Mouse (Mus musculus): Measurements from ENCODE around the gene Dot1l. TPM values are rescaled to one million over a fixed set of nuclear protein-coding genes. Genes with fewer than 3 reads are reported as not detected.
A peak's percentile ranks its signal among the peaks of the same experiment; 100 is the strongest.

The Dot1l gene
- polyA plus RNA-seq (2014; fragmentation: Nextera tagmentation; extraction: Ambion mirVana), result 23.9 and 24.3 TPM in 2 replicates

GRCm38 (mm10) chr10:80754594-80755290, at the start of gene Dot1l:
TSS of gene Dot1l (plus strand) at chr10:80755206.
- H3K4me2 ChIP-seq (ENCODE audit: low read depth), result peak within 1 kb of the TSS; percentile 79
- DNase-seq (ENCODE audit: low spot score) (peak; percentile 99), ATAC-seq (ENCODE audit: insufficient read depth, low FRiP score, low TSS enrichment) (peak; percentile 87)
- peak within 1 kb of the TSS; percentile 99 for H3K4me3 ChIP-seq (ENCODE audit: low read depth, low read length)
- H3K4me1 ChIP-seq (ENCODE audit: control insufficient read depth, insufficient read depth, low read length), result peaks cover 26% of the 10 kb centered on the region
- WGBS, result 1% methylated on average over 40 of the region's 57 CpGs
- no peaks in the 10 kb centered on the region for H3K36me3 ChIP-seq (ENCODE audit: control insufficient read depth, insufficient read depth, low read length)
- H3K27ac ChIP-seq (ENCODE audit: low read depth, low read length), result peak within 1 kb of the TSS; percentile 83
- H3K27me3 ChIP-seq (ENCODE audit: control insufficient read depth, insufficient read depth, low read length), result no peaks in the 10 kb centered on the region
- H3K9me3 ChIP-seq (ENCODE audit: control insufficient read depth, low read length), result no peaks in the 10 kb centered on the region
- peak within 1 kb of the TSS; percentile 98 for H3K9ac ChIP-seq (ENCODE audit: low read length)

GRCm38 (mm10) chr10:80705479-80705878, 49.5 kb upstream of the Dot1l start:
- DNase-seq (ENCODE audit: low spot score) (no peak), ATAC-seq (ENCODE audit: insufficient read depth, low FRiP score, low TSS enrichment) (no peak)
- Histone ChIP-seq H3K4me1 (ENCODE audit: control insufficient read depth, insufficient read depth, low read length) (peaks cover 11% of the 10 kb centered on the region), H3K27ac (ENCODE audit: low read depth, low read length) (no peak overlapping the region), H3K36me3 (ENCODE audit: control insufficient read depth, insufficient read depth, low read length) (peaks cover 33% of the 10 kb centered on the region), H3K4me3 (ENCODE audit: low read depth, low read length) (no peak overlapping the region), H3K27me3 (ENCODE audit: control insufficient read depth, insufficient read depth, low read length) (no peaks in the 10 kb centered on the region), H3K4me2 (ENCODE audit: low read depth) (no peak overlapping the region), H3K9ac (ENCODE audit: low read length) (no peak overlapping the region), H3K9me3 (ENCODE audit: control insufficient read depth, low read length) (no peaks in the 10 kb centered on the region)
- WGBS, result 79% methylated on average over 3 of the region's 3 CpGs

- Histone ChIP-seq H3K4me2 (ENCODE audit: low read depth) (no peak overlapping the region), H3K9me3 (ENCODE audit: control insufficient read depth, low read length) (no peaks in the 10 kb centered on the region), H3K27ac (ENCODE audit: low read depth, low read length) (no peak overlapping the region), H3K36me3 (ENCODE audit: control insufficient read depth, insufficient read depth, low read length) (peaks cover 58% of the 10 kb centered on the region), H3K4me3 (ENCODE audit: low read depth, low read length) (no peak overlapping the region), H3K9ac (ENCODE audit: low read length) (no peak overlapping the region), H3K27me3 (ENCODE audit: control insufficient read depth, insufficient read depth, low read length) (no peaks in the 10 kb centered on the region), H3K4me1 (ENCODE audit: control insufficient read depth, insufficient read depth, low read length) (no peaks in the 10 kb centered on the region)
- DNase-seq (ENCODE audit: low spot score), result no peak
- 91% methylated on average over 3 of the region's 3 CpGs for WGBS
- ATAC-seq (ENCODE audit: insufficient read depth, low FRiP score, low TSS enrichment), result no peak
Observed at GRCm38 (mm10) chr10:80710834-80711233, 44.2 kb upstream of the Dot1l start.

DNA sequence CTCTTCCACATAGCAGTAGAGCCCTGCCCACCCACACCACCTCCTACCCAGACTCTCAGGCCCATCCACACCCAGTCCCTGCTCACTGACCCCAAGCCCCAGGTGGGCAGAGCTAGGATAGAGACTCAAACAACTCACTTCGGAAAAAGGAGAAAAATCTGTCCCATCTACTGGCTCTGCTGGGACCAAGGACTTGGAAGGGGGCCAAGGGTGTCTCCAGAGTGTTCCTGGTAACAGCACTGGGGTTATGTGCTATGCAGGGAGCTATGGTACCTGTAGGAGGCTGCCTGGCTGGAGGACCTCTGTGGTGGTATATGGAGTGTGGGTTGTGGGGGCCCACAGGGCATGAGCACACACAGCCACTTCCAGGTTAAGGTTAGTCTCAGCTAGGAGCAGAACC, 37.7 kb upstream of the Dot1l start:
- H3K9ac ChIP-seq (ENCODE audit: low read length), result no peak overlapping the region
- H3K36me3 ChIP-seq (ENCODE audit: control insufficient read depth, insufficient read depth, low read length), result peaks cover 63% of the 10 kb centered on the region
- ATAC-seq (ENCODE audit: insufficient read depth, low FRiP score, low TSS enrichment), result no peak
- H3K27me3 ChIP-seq (ENCODE audit: control insufficient read depth, insufficient read depth, low read length), result no peaks in the 10 kb centered on the region
- no peaks in the 10 kb centered on the region for H3K4me1 ChIP-seq (ENCODE audit: control insufficient read depth, insufficient read depth, low read length)
- H3K4me2 ChIP-seq (ENCODE audit: low read depth), result no peak overlapping the region
- no peaks in the 10 kb centered on the region for H3K9me3 ChIP-seq (ENCODE audit: control insufficient read depth, low read length)
- no peak for DNase-seq (ENCODE audit: low spot score)
- 100% methylated on average over 1 of the region's 1 CpGs for WGBS
- no peak overlapping the region for H3K27ac ChIP-seq (ENCODE audit: low read depth, low read length)
- H3K4me3 ChIP-seq (ENCODE audit: low read depth, low read length), result no peak overlapping the region

DNA sequence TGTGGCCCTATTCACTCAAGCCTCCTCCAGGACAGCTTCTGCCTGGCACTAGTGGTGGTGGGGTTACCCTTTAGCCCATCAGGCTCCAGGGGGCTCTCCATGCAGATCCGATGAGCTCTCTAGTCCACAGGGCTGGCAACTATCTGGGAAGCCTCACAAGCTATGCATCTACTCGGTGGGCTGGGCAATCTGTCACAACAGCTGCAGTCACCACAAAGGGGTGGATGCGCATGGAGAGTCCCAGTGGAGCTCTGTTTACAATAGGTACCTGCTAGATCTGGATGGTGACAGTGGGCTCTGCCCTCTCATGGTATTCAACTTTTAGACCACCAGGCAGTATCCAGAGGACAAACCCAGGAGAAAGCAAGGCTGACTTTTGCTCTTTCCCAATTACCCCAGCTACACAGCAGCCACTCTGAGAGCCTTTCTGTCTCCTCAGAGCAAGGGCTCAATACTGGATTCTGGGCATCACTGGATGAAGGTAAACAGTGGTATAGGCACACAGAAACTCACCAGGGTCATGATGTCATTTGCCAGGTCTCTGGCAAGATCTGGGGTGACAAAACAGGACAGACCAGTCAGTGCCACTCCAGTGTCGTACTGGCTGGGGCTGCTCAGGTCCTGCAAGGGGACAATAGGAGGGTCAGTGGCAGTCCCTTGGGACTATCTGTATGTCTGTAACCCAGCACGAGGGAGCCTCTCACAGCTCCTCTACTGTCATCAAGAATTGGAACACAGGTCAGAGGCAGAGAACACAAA, 27.5 kb upstream of the Dot1l start:
- ATAC-seq (ENCODE audit: insufficient read depth, low FRiP score, low TSS enrichment), result no peak
- H3K27me3 ChIP-seq (ENCODE audit: control insufficient read depth, insufficient read depth, low read length), result no peaks in the 10 kb centered on the region
- H3K4me3 ChIP-seq (ENCODE audit: low read depth, low read length), result no peak overlapping the region
- H3K4me2 ChIP-seq (ENCODE audit: low read depth), result peak overlapping the region; percentile 7; the same call in 1 of the 2 replicates
- H3K9ac ChIP-seq (ENCODE audit: low read length), result no peak overlapping the region
- no peaks in the 10 kb centered on the region for H3K4me1 ChIP-seq (ENCODE audit: control insufficient read depth, insufficient read depth, low read length)
- DNase-seq (ENCODE audit: low spot score), result no peak
- 84% methylated on average over 5 of the region's 5 CpGs for WGBS
- no peak overlapping the region for H3K27ac ChIP-seq (ENCODE audit: low read depth, low read length)
- H3K36me3 ChIP-seq (ENCODE audit: control insufficient read depth, insufficient read depth, low read length), result peaks cover 46% of the 10 kb centered on the region
- H3K9me3 ChIP-seq (ENCODE audit: control insufficient read depth, low read length), result no peaks in the 10 kb centered on the region

GRCm38 (mm10) chr10:80732611-80733101, 22.4 kb upstream of the Dot1l start:
- 94% methylated on average over 6 of the region's 6 CpGs for WGBS
- H3K36me3 ChIP-seq (ENCODE audit: control insufficient read depth, insufficient read depth, low read length), result peaks cover 31% of the 10 kb centered on the region
- H3K4me1 ChIP-seq (ENCODE audit: control insufficient read depth, insufficient read depth, low read length), result no peaks in the 10 kb centered on the region
- no peaks in the 10 kb centered on the region for H3K9me3 ChIP-seq (ENCODE audit: control insufficient read depth, low read length)
- H3K27ac ChIP-seq (ENCODE audit: low read depth, low read length), result no peak overlapping the region
- H3K4me2 ChIP-seq (ENCODE audit: low read depth), result no peak overlapping the region
- no peak overlapping the region for H3K4me3 ChIP-seq (ENCODE audit: low read depth, low read length)
- no peak overlapping the region for H3K9ac ChIP-seq (ENCODE audit: low read length)
- no peaks in the 10 kb centered on the region for H3K27me3 ChIP-seq (ENCODE audit: control insufficient read depth, insufficient read depth, low read length)
- DNase-seq (ENCODE audit: low spot score) (no peak), ATAC-seq (ENCODE audit: insufficient read depth, low FRiP score, low TSS enrichment) (no peak)

DNA sequence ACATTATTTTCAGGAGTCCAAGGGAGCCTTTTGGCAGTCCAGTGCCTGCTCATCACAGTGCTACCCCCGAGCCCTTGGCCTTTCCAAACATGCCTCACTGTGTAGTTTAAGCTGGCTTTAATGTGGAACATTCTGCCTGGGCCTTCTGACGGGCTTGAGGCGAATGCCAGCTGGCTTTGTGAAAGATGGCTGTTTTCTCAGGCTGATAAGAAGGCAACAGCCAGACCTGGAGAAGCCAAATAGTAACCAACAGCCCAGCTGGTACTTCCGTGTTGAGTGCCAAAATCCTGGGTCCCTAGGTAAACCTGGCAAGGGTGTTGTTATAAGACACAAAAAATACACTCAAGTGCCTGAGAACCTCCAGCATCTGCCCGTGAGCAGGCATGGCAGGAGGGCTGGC, 18.3 kb upstream of the Dot1l start:
- ATAC-seq (ENCODE audit: insufficient read depth, low FRiP score, low TSS enrichment), result no peak
- Histone ChIP-seq H3K4me1 (ENCODE audit: control insufficient read depth, insufficient read depth, low read length) (peaks cover 13% of the 10 kb centered on the region), H3K9ac (ENCODE audit: low read length) (no peak overlapping the region), H3K27ac (ENCODE audit: low read depth, low read length) (no peak overlapping the region), H3K4me2 (ENCODE audit: low read depth) (no peak overlapping the region), H3K36me3 (ENCODE audit: control insufficient read depth, insufficient read depth, low read length) (peaks cover 10% of the 10 kb centered on the region), H3K4me3 (ENCODE audit: low read depth, low read length) (no peak overlapping the region), H3K27me3 (ENCODE audit: control insufficient read depth, insufficient read depth, low read length) (no peaks in the 10 kb centered on the region), H3K9me3 (ENCODE audit: control insufficient read depth, low read length) (no peaks in the 10 kb centered on the region)
- DNase-seq (ENCODE audit: low spot score), result no peak
- 80% methylated on average over 5 of the region's 5 CpGs for WGBS

DNA sequence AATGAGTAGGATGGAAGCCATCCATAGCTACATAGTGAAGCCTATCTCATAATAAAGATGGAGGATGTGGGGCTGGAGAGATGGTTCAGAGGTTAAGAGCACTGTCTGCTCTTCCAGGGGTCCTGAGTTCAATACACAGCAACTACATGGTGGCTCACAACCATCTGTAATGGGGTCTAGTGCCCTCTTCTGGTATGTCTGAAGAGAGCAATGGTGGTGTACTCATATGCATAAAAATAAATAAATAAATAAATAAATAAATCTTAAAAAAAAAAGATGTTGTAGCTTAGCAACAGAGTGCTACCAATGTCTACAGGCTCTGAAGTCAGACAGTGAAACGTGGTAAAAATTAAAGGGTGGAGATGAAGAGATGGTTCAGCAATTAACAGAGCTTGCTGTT, 16.3 kb upstream of the Dot1l start:
- no peak overlapping the region for H3K27ac ChIP-seq (ENCODE audit: low read depth, low read length)
- DNase-seq (ENCODE audit: low spot score) (no peak), ATAC-seq (ENCODE audit: insufficient read depth, low FRiP score, low TSS enrichment) (no peak)
- H3K36me3 ChIP-seq (ENCODE audit: control insufficient read depth, insufficient read depth, low read length), result peaks cover 4% of the 10 kb centered on the region; the same call in 1 of the 2 replicates
- no peaks in the 10 kb centered on the region for H3K9me3 ChIP-seq (ENCODE audit: control insufficient read depth, low read length)
- no peak overlapping the region for H3K4me3 ChIP-seq (ENCODE audit: low read depth, low read length)
- H3K9ac ChIP-seq (ENCODE audit: low read length), result no peak overlapping the region
- WGBS, result 73% methylated on average over 1 of the region's 1 CpGs
- no peak overlapping the region for H3K4me2 ChIP-seq (ENCODE audit: low read depth)
- peaks cover 16% of the 10 kb centered on the region for H3K4me1 ChIP-seq (ENCODE audit: control insufficient read depth, insufficient read depth, low read length)
- no peaks in the 10 kb centered on the region for H3K27me3 ChIP-seq (ENCODE audit: control insufficient read depth, insufficient read depth, low read length)

Data from neural tube, embryonic 11.5 days (tissue).